Mouse (Mus musculus): ENCODE results near the gene Fgf8.

Fgf8 gene

GRCm38 (mm10) chr19:45730042-45730441, 12.7 kb downstream of the Fgf8 start:
- no peak for DNase-seq (ENCODE audit: low read depth in 2 of 2, low spot score in 2 of 2)

GRCm38 (mm10) chr19:45727231-45727630, 15.5 kb downstream of the Fgf8 start:
- DNase-seq (ENCODE audit: low read depth in 2 of 2, low spot score in 2 of 2), result no peak

- no peak for DNase-seq (ENCODE audit: low read depth in 2 of 2, low spot score in 2 of 2)
Observed at GRCm38 (mm10) chr19:45725677-45726277, 16.9 kb downstream of the Fgf8 start.

- DNase-seq (ENCODE audit: low read depth in 2 of 2, low spot score in 2 of 2), result no peak
Observed at GRCm38 (mm10) chr19:45722188-45722587, 20.5 kb downstream of the Fgf8 start.

GRCm38 (mm10) chr19:45718286-45718685, 24.4 kb downstream of the Fgf8 start:
- DNase-seq (ENCODE audit: low read depth in 2 of 2, low spot score in 2 of 2), result no peak

GRCm38 (mm10) chr19:45717493-45718220, 25.1 kb downstream of the Fgf8 start:
- DNase-seq (ENCODE audit: low read depth in 2 of 2, low spot score in 2 of 2), result no peak

- DNase-seq (ENCODE audit: low read depth in 2 of 2, low spot score in 2 of 2), result no peak
Observed at GRCm38 (mm10) chr19:45708704-45709103, 34.0 kb downstream of the Fgf8 start.

- no peak for DNase-seq (ENCODE audit: low read depth in 2 of 2, low spot score in 2 of 2)
Observed at GRCm38 (mm10) chr19:45696281-45696600, 46.5 kb downstream of the Fgf8 start.

- DNase-seq (ENCODE audit: low read depth in 2 of 2, low spot score in 2 of 2), result no peak
Observed at GRCm38 (mm10) chr19:45695496-45696280, 47.0 kb downstream of the Fgf8 start.

GRCm38 (mm10) chr19:45694056-45694455, 48.7 kb downstream of the Fgf8 start:
- no peak for DNase-seq (ENCODE audit: low read depth in 2 of 2, low spot score in 2 of 2)

- DNase-seq (ENCODE audit: low read depth in 2 of 2, low spot score in 2 of 2), result no peak
Observed at GRCm38 (mm10) chr19:45692211-45692610, 50.5 kb downstream of the Fgf8 start.

GRCm38 (mm10) chr19:45691001-45691535, 51.6 kb downstream of the Fgf8 start:
- DNase-seq (ENCODE audit: low read depth in 2 of 2, low spot score in 2 of 2), result no peak

GRCm38 (mm10) chr19:45687001-45687400, 55.7 kb downstream of the Fgf8 start:
- DNase-seq (ENCODE audit: low read depth in 2 of 2, low spot score in 2 of 2), result no peak

All from CD8-positive naive resting alpha-beta T cell, adult 2 months (primary cell).